Mouse (Mus musculus) embryonic fibroblast, embryonic 13.5 days (primary cell): ENCODE measurements around the gene E330009J07Rik. TPM values are rescaled to one million over a fixed set of nuclear protein-coding genes. Genes with fewer than 3 reads are reported as not detected.

Source experiments
- H3K27ac ChIP-seq: 2 replicates; pipeline ENCODE4 v1.5.1; 2012; ENCODE audit warnings: low read length, control low read depth, inconsistent platforms; ENCODE audit not compliant: insufficient read depth
- H3K4me1 ChIP-seq: 2 replicates; pipeline ENCODE4 v1.6.1; 2011; ENCODE audit warnings: low read length; ENCODE audit not compliant: control insufficient read depth, insufficient read depth
- H3K4me3 ChIP-seq: 2 replicates; pipeline ENCODE4 v1.5.1; 2011; ENCODE audit warnings: mild to moderate bottlenecking, control low read depth, low read length; ENCODE audit not compliant: insufficient read depth
- CTCF ChIP-seq: IDR thresholded peaks from 2 replicates; pipeline ENCODE4 v1.5.1; 2011; ENCODE audit warnings: mild to moderate bottlenecking, control low read depth, low read length, moderate library complexity, borderline replicate concordance; ENCODE audit not compliant: insufficient read depth
- POLR2A ChIP-seq: IDR thresholded peaks from 2 replicates; pipeline ENCODE4 v1.6.1; 2011; ENCODE audit warnings: low read depth, mild to moderate bottlenecking, control low read depth, low read length, moderate library complexity
- polyA plus RNA-seq: library from polyadenylated mRNA; stranded (reverse); fragments of >200 nt; gene quantifications from 2 replicates; pipeline ENCODE4 v1.2.4, GENCODE M21; 2011; ENCODE audit warnings: low read depth; ENCODE audit not compliant: missing spikeins, insufficient read length

Gene E330009J07Rik
- polyA plus RNA-seq, 1 experiment: 2.4 TPM

DNA sequence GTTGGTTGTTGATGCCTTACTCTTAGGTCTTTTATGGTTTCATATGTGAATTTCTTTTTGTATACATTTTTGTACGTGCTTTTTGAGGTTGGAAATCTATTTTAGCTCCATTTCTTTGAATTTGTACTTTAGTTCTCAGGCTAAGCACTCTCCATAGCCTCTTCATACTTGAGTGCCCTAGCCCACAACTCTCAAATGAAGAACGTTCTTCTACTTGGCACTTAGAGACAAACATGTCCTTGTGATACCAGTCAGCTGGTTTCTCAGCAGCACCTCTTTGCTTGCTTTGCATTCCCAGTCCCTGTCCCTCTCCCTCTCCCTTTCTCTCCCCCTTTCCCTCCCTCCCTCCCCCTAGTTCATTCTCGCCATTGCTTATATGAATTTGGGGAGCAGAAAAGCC lies 55.8 kb downstream of the E330009J07Rik start:
- Histone ChIP-seq H3K4me3 (no peak overlapping the region), H3K27ac (no peak overlapping the region), H3K4me1 (no peaks in the 10 kb centered on the region)
- TF ChIP-seq POLR2A (no peak), CTCF (no peak)

DNA sequence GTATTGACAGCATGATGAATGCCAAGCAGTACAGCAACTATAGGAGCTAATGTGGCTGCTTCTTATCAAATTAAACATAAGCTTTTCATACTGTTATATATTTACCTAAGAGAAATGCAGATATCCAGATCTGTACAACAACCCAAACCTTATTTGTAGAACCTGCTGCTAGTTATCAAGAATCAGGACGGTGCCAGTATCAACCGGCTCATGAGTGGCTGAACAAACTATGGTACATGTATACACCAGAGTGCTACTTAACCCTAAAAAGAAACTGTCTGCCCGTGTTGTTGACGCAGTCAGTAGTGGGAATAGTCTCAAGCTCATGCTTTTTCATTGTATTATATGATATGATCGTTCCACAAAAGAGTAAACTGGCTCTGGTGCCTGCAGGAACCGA lies 64.9 kb downstream of the E330009J07Rik start:
- Histone ChIP-seq H3K4me3 (no peak overlapping the region), H3K4me1 (no peaks in the 10 kb centered on the region), H3K27ac (no peak overlapping the region)
- TF ChIP-seq CTCF: no peak
- no peak for TF ChIP-seq POLR2A

DNA sequence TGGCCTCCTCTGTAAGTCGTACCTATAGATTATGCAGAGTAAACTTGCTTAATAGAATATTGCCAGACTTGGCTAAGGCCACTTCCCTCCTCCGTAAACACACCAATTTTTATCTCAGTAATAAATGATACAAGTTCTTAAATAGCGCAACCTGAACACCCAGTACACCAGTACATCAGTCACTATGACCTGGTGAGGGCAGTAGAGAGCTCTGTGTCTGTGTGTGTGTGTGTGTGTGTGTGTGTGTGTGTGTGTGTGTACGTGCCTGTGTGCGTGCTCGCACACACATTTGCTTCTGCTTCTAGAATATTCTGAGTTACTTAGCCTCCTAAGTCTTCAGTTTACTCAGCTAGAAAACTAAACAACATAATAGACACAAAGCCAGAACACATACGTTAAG lies 82.6 kb downstream of the E330009J07Rik start:
- H3K4me3 ChIP-seq: no peak overlapping the region
- H3K4me1 ChIP-seq: no peaks in the 10 kb centered on the region
- TF ChIP-seq CTCF (peak; percentile 21; the same call in 1 of the 2 replicates), POLR2A (no peak)
- no peak overlapping the region for H3K27ac ChIP-seq

Other genes starting within 250 kb of the E330009J07Rik start
- 18.3 and 21.3 TPM in 2 replicates for gene Agk, start 111.0 kb downstream of the E330009J07Rik start, polyA plus RNA-seq
- not detected in 2 replicates for gene Wee2, start 3.0 kb upstream of the E330009J07Rik start, polyA plus RNA-seq
- gene Ssbp1, start 35.2 kb upstream of the E330009J07Rik start, polyA plus RNA-seq: 56.0 and 63.8 TPM in 2 replicates
- gene Tas2r137, start 55.1 kb upstream of the E330009J07Rik start, polyA plus RNA-seq: not detected in 2 replicates
- not detected in 2 replicates for gene Tas2r108, start 57.4 kb upstream of the E330009J07Rik start, polyA plus RNA-seq
- gene Prss37, start 83.4 kb upstream of the E330009J07Rik start, polyA plus RNA-seq: not detected in 2 replicates
- gene Olfr461, start 118.9 kb upstream of the E330009J07Rik start, polyA plus RNA-seq: not detected in 2 replicates
- not detected in 2 replicates for gene Olfr460, start 133.4 kb upstream of the E330009J07Rik start, polyA plus RNA-seq
- 1.8 TPM in 1 of 2 replicates, not detected in the other for gene Clec5a, start 149.7 kb upstream of the E330009J07Rik start, polyA plus RNA-seq
- not detected in 2 replicates for gene Tas2r138, start 177.2 kb upstream of the E330009J07Rik start, polyA plus RNA-seq
- 0.72 TPM in 1 of 2 replicates, not detected in the other for gene Mgam, start 192.7 kb upstream of the E330009J07Rik start, polyA plus RNA-seq